Mouse (Mus musculus): ENCODE results near the gene Gm11127. TPM values are rescaled to one million over a fixed set of nuclear protein-coding genes. Genes with fewer than 3 reads are reported as not detected.

The Gm11127 gene
- total RNA-seq, 2 experiments from 2014 or later, result 0.55 to 0.57 TPM

DNA sequence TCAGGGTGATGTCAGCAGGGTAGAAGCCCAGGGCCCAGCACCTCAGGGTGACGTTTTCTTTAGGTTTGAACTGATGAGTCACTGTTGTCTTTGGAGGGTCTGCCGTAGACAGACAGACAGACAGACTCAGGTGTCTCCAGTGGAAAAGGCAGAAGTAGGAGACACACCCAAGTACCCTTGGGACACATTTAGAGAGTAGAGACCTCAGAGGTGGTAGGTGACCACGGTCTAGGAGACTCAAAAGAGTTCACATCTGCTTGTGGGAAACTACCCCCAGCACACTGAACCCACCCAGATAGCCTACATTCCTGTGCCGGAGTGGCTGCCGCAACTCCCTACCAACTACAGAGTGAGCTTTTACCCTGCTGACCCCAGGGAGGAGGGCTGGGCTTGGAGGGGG lies 43.2 kb downstream of the Gm11127 start:
- DNase-seq (ENCODE audit: low spot score in 2 of 2), result no peak
- intact Hi-C loops (cut with DNase I), result no loop called here

Other genes with a start within 250 kb of the Gm11127 start
- gene Ier3, start 236.7 kb downstream of the Gm11127 start, total RNA-seq (2021), result 1 to 10 TPM; 5.4 to 5.7 TPM
- gene Flot1, start 235.1 kb downstream of the Gm11127 start, total RNA-seq (2021), result 100 to 1,000 TPM; 153 to 168 TPM
- 100 to 1,000 TPM; 771 to 797 TPM for gene Tubb5, start 220.1 kb downstream of the Gm11127 start, total RNA-seq (2021)
- gene Mdc1, start 216.9 kb downstream of the Gm11127 start, total RNA-seq (2021), result 10 to 100 TPM; 10.7 to 14.6 TPM
- gene Nrm, start 197.1 kb downstream of the Gm11127 start, total RNA-seq (2021), result 1 to 10 TPM; 5.1 TPM
- 10 to 100 TPM; 12.8 to 14.1 TPM for gene Ppp1r18, start 192.8 kb downstream of the Gm11127 start, total RNA-seq (2021)
- 10 to 100 TPM; 30.1 to 32.1 TPM for gene Dhx16, start 178.6 kb downstream of the Gm11127 start, total RNA-seq (2021)
- 10 to 100 TPM; 65.2 to 66.9 TPM for gene 2310061I04Rik, start 160.9 kb downstream of the Gm11127 start, total RNA-seq (2021)
- gene Atat1, start 148.3 kb downstream of the Gm11127 start, total RNA-seq (2021), result 10 to 100 TPM; 64.6 to 69.9 TPM
- gene Mrps18b, start 142.0 kb downstream of the Gm11127 start, total RNA-seq (2021), result 10 to 100 TPM; 40.0 to 41.7 TPM
- 10 to 100 TPM; 62.1 to 68.3 TPM for gene Ppp1r10, start 141.9 kb downstream of the Gm11127 start, total RNA-seq (2021)
- 10 to 100 TPM; 77.1 to 77.8 TPM for gene Abcf1, start 88.6 kb downstream of the Gm11127 start, total RNA-seq (2021)
- 100 to 1,000 TPM; 146 to 148 TPM for gene Gnl1, start 78.5 kb downstream of the Gm11127 start, total RNA-seq (2021)
- gene Prr3, start 78.1 kb downstream of the Gm11127 start, total RNA-seq (2021), result 10 to 100 TPM; 57.4 to 57.6 TPM
- 1 to 10 TPM; 1.0 to 1.1 TPM for gene H2-T24, start 37.8 kb downstream of the Gm11127 start, total RNA-seq (2021)
- 1 to 10 TPM; 3.8 to 4.6 TPM for gene H2-T23, start 25.5 kb downstream of the Gm11127 start, total RNA-seq (2021)
- 1 to 10 TPM; 4.3 to 6.7 TPM for gene H2-T22, start 15.6 kb downstream of the Gm11127 start, total RNA-seq (2021)
- not detected for gene Gm6034, start 15.4 kb downstream of the Gm11127 start, total RNA-seq (2021)
- not detected for gene Gm19684, start 63.3 kb upstream of the Gm11127 start, total RNA-seq (2021)
- gene Gm7030, start 71.1 kb upstream of the Gm11127 start, total RNA-seq (2021), result not detected
- not detected for gene Gm8909, start 110.2 kb upstream of the Gm11127 start, total RNA-seq (2021)
- gene H2-T3, start 131.9 kb upstream of the Gm11127 start, total RNA-seq (2021), result not detected
- gene Rpp21, start 199.7 kb upstream of the Gm11127 start, total RNA-seq (2021), result 10 to 100 TPM; 43.5 to 51.3 TPM
- 10 to 100 TPM; 20.0 to 20.2 TPM for gene Trim39, start 213.9 kb upstream of the Gm11127 start, total RNA-seq (2021)
- gene H2-M10.2, start 228.1 kb upstream of the Gm11127 start, total RNA-seq (2021), result not detected